Mouse (Mus musculus) midbrain, embryonic 15.5 days (tissue): ENCODE results near the gene Glis3. TPM values are rescaled to one million over a fixed set of nuclear protein-coding genes. Genes with fewer than 3 reads are reported as not detected.

Experiments used
- ATAC-seq: fragments of 200-750 bp; cut with Nextera tagmentation; replicated peaks from 2 replicates; pipeline ENCODE4 v1.8.0; 2017; ENCODE audit warnings: moderate TSS enrichment
- H3K27ac ChIP-seq: fragments of 300-500 bp; sonication (generic); 2 replicates; pipeline ENCODE4 v1.5.1; 2015; ENCODE audit warnings: mild to moderate bottlenecking, inconsistent platforms
- H3K27me3 ChIP-seq: fragments of 300-500 bp; sonication (generic); replicated peaks from 2 replicates; pipeline ENCODE4 v1.6.1; 2015; ENCODE audit warnings: inconsistent platforms
- H3K36me3 ChIP-seq: fragments of 300-500 bp; sonication (generic); replicated peaks from 2 replicates; pipeline ENCODE4 v1.6.1; 2015; ENCODE audit warnings: inconsistent platforms
- H3K4me1 ChIP-seq: fragments of 300-500 bp; sonication (generic); 2 replicates; pipeline ENCODE4 v1.6.1; 2015; ENCODE audit warnings: inconsistent platforms
- H3K4me2 ChIP-seq: fragments of 300-500 bp; sonication (generic); 2 replicates; pipeline ENCODE4 v1.6.1; 2015; ENCODE audit warnings: inconsistent platforms, mild to moderate bottlenecking, moderate library complexity
- H3K4me3 ChIP-seq: fragments of 300-500 bp; sonication (generic); 2 replicates; pipeline ENCODE4 v1.5.1; 2015; ENCODE audit warnings: mild to moderate bottlenecking, inconsistent platforms
- H3K9ac ChIP-seq: fragments of 300-500 bp; sonication (generic); 2 replicates; pipeline ENCODE4 v1.6.1; 2015; ENCODE audit warnings: mild to moderate bottlenecking, inconsistent platforms
- H3K9me3 ChIP-seq: fragments of 300-500 bp; sonication (generic); 2 replicates; pipeline ENCODE4 v1.6.1; 2016; ENCODE audit warnings: inconsistent platforms
- WGBS: fragments of 180-500 bp; shearing (Covaris S2); methylation state at CpG from one replicate; pipeline ENCODE4 v1.1.7; 2015; ENCODE audit warnings: mixed read lengths; 5-methylcytosine and 5-hydroxymethylcytosine counted together
- polyA plus RNA-seq: library from polyadenylated mRNA; unstranded; fragments of >200 nt; fragmentation: Nextera tagmentation; extraction: Ambion mirVana; gene quantifications from 2 replicates; pipeline ENCODE4 v1.2.1, GENCODE M21; 2015

Gene Glis3
- polyA plus RNA-seq: 3.3 and 4.6 TPM in 2 replicates

- Histone ChIP-seq H3K4me3 (peak within 1 kb of the TSS; percentile 53), H3K4me2 (peak within 1 kb of the TSS; percentile 99), H3K9me3 (no peaks in the 10 kb centered on the region), H3K4me1 (peaks cover 23% of the 10 kb centered on the region), H3K27ac (no peak within 1 kb of the TSS), H3K27me3 (peaks cover 36% of the 10 kb centered on the region), H3K9ac (peak within 1 kb of the TSS; percentile 47), H3K36me3 (no peaks in the 10 kb centered on the region)
- WGBS: under 1% methylated on average over 60 of the region's 66 CpGs
- ATAC-seq: peak; percentile 91
These were observed at the start of gene Glis3 for GRCm38 (mm10) chr19:28679776-28680391. Glis3 (minus strand) TSS chr19:28680077.

GRCm38 (mm10) chr19:28726161-28726880 lies 46.4 kb upstream of the Glis3 start:
- no peaks in the 10 kb centered on the region for H3K36me3 ChIP-seq
- H3K27me3 ChIP-seq: peaks cover 4% of the 10 kb centered on the region; the same call in 1 of the 2 replicates
- H3K4me3 ChIP-seq: no peak overlapping the region
- no peak overlapping the region for H3K27ac ChIP-seq
- H3K9ac ChIP-seq: no peak overlapping the region
- ATAC-seq: no peak
- no peaks in the 10 kb centered on the region for H3K9me3 ChIP-seq
- no peak overlapping the region for H3K4me2 ChIP-seq
- 54% methylated on average over 18 of the region's 18 CpGs for WGBS
- H3K4me1 ChIP-seq: no peaks in the 10 kb centered on the region

GRCm38 (mm10) chr19:28724641-28725040 lies 44.8 kb upstream of the Glis3 start:
- peaks cover 4% of the 10 kb centered on the region; the same call in 1 of the 2 replicates for H3K27me3 ChIP-seq
- H3K27ac ChIP-seq: no peak overlapping the region
- H3K4me3 ChIP-seq: no peak overlapping the region
- ATAC-seq: no peak
- H3K4me2 ChIP-seq: no peak overlapping the region
- H3K9ac ChIP-seq: no peak overlapping the region
- no peaks in the 10 kb centered on the region for H3K4me1 ChIP-seq
- 78% methylated on average over 7 of the region's 7 CpGs for WGBS
- no peaks in the 10 kb centered on the region for H3K9me3 ChIP-seq
- no peaks in the 10 kb centered on the region for H3K36me3 ChIP-seq

DNA sequence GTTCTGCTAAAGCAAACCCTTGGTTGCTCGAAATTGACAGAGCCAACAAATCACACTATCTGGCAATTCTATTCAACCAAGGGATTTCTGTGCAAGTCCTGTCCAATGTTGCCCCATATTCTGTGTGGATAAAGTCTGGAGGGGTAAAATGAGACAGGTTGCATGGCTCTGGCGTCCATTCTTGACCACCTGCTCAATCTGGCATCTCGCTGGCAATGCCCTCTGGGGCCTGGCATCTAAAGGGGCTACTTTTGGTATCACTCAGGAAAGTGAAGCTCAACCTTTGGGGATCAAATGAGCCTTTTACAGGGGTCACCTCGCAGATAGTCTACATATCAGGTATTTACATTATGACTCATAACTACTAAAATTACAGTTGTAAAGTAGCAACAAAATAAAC lies 42.7 kb upstream of the Glis3 start:
- WGBS: 92% methylated on average over 4 of the region's 4 CpGs
- Histone ChIP-seq H3K27ac (no peak overlapping the region), H3K4me3 (no peak overlapping the region), H3K36me3 (no peaks in the 10 kb centered on the region), H3K9me3 (no peaks in the 10 kb centered on the region), H3K9ac (no peak overlapping the region), H3K4me1 (no peaks in the 10 kb centered on the region), H3K4me2 (no peak overlapping the region), H3K27me3 (peaks cover 3% of the 10 kb centered on the region; the same call in 1 of the 2 replicates)
- no peak for ATAC-seq

DNA sequence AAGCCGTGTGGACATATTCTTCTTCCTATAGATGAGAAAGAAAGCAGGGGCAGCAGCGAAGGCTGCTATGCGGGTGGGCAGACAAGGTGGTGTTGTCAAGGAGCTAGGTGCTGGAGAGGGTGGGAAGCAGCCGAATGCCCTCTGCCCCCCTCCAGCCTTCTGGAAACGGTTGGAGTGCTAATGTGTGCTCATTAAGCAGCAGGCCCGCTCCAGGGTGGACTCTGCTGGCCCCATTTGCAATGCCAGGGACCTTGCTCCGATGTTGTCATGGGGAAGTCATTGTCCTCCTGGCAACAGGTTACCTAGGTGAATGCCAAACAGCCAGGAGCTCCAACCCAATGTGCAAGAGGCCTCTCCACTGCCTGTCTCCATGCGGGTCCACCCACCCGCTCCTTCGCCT lies 42.0 kb upstream of the Glis3 start:
- Histone ChIP-seq H3K4me1 (no peaks in the 10 kb centered on the region), H3K4me3 (no peak overlapping the region), H3K4me2 (no peak overlapping the region), H3K9ac (no peak overlapping the region), H3K27me3 (no peaks in the 10 kb centered on the region; the same call in 1 of the 2 replicates), H3K27ac (no peak overlapping the region), H3K9me3 (no peaks in the 10 kb centered on the region), H3K36me3 (no peaks in the 10 kb centered on the region)
- ATAC-seq: no peak
- 78% methylated on average over 10 of the region's 10 CpGs for WGBS

- Histone ChIP-seq H3K9ac (no peak overlapping the region), H3K4me1 (no peaks in the 10 kb centered on the region), H3K27ac (no peak overlapping the region), H3K4me2 (no peak overlapping the region), H3K4me3 (no peak overlapping the region), H3K36me3 (no peaks in the 10 kb centered on the region), H3K27me3 (peaks cover 3% of the 10 kb centered on the region; the same call in 1 of the 2 replicates), H3K9me3 (no peaks in the 10 kb centered on the region)
- no peak for ATAC-seq
These were observed 40.1 kb upstream of the Glis3 start for GRCm38 (mm10) chr19:28720016-28720415.

GRCm38 (mm10) chr19:28714674-28715073 lies 34.8 kb upstream of the Glis3 start:
- Histone ChIP-seq H3K27ac (no peak overlapping the region), H3K36me3 (no peaks in the 10 kb centered on the region), H3K4me3 (no peak overlapping the region), H3K4me2 (no peak overlapping the region), H3K9ac (no peak overlapping the region), H3K9me3 (no peaks in the 10 kb centered on the region), H3K27me3 (0 out of 2 replicates have a peak, but pooled peaks cover 3% of the 10 kb centered on the region), H3K4me1 (no peaks in the 10 kb centered on the region)
- 88% methylated on average over 4 of the region's 4 CpGs for WGBS
- no peak for ATAC-seq

DNA sequence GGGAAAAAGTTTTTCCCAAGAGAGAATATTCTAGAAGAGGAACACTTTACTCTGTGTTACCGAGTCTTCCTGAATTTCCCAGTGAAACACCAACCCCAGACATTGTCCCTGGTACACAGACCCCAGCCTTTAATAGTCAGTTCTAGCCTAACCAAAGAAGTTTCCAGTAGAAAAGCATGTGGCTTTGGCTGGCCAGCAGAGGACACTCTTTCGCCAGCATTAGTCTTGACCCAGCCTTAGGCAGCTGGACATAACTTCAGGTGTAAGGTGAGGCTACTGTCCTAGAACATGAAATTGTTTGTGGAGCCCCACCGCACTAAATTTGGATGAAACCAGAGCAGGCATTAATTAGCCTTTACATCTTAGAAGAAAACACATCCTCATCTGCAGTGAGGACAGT lies 17.8 kb upstream of the Glis3 start:
- 74% methylated on average over 3 of the region's 3 CpGs for WGBS
- Histone ChIP-seq H3K9ac (no peak overlapping the region), H3K4me2 (no peak overlapping the region), H3K36me3 (no peaks in the 10 kb centered on the region), H3K9me3 (no peaks in the 10 kb centered on the region), H3K4me1 (no peaks in the 10 kb centered on the region), H3K27me3 (no peaks in the 10 kb centered on the region), H3K27ac (no peak overlapping the region), H3K4me3 (no peak overlapping the region)
- no peak for ATAC-seq

DNA sequence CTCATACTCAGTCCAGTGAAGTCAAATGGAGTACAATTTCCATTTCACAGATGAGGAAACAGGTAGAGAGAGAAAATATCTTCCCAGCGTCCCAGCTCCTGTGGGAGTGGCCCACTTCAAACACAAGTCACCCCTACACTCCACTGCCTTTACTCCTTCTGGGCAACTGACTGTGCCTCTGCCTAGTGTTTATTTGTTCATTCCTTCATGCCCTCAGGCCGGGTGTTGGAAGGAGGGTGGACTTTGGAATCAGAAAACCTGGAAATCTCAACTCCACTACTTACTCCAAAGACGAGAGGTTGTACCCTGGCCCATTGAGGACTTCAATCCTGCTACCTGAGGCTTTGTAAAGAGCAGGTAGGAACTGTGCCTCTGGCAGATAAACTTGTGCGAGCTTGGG lies 6.5 kb upstream of the Glis3 start:
- no peak overlapping the region for H3K4me3 ChIP-seq
- ATAC-seq: no peak
- no peaks in the 10 kb centered on the region; the same call in 1 of the 2 replicates for H3K27me3 ChIP-seq
- H3K27ac ChIP-seq: no peak overlapping the region
- no peak overlapping the region for H3K9ac ChIP-seq
- no peaks in the 10 kb centered on the region for H3K4me1 ChIP-seq
- no peak overlapping the region for H3K4me2 ChIP-seq
- no peaks in the 10 kb centered on the region for H3K9me3 ChIP-seq
- 84% methylated on average over 4 of the region's 4 CpGs for WGBS
- H3K36me3 ChIP-seq: no peaks in the 10 kb centered on the region

DNA sequence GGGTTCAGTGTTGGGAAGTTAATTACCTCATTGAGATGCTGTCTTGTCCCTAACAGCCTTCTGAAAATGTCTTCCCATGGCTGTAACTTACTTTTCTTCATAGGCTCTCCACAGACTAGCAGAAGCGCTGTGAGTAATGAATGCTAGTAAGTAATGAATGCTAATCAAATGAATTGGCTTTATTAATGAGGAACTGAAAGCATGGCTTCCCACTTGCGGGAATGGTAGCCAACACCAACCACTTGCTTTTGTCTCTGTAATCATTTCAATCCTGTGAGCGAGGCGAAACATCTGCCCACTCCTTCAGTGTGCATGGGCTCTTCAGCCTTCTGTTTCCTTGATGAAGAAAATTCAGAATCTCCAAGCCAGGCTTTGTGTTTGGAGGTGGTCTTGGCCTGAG lies 5.6 kb upstream of the Glis3 start:
- no peaks in the 10 kb centered on the region for H3K36me3 ChIP-seq
- no peak for ATAC-seq
- no peaks in the 10 kb centered on the region for H3K9me3 ChIP-seq
- 78% methylated on average over 4 of the region's 4 CpGs for WGBS
- no peak overlapping the region for H3K27ac ChIP-seq
- H3K9ac ChIP-seq: no peak overlapping the region
- no peak overlapping the region for H3K4me2 ChIP-seq
- no peaks in the 10 kb centered on the region for H3K4me1 ChIP-seq
- no peak overlapping the region for H3K4me3 ChIP-seq
- H3K27me3 ChIP-seq: peaks cover 4% of the 10 kb centered on the region

GRCm38 (mm10) chr19:28684347-28684746 lies 4.5 kb upstream of the Glis3 start:
- ATAC-seq: no peak
- peaks cover 3% of the 10 kb centered on the region for H3K4me1 ChIP-seq
- H3K9ac ChIP-seq: no peak overlapping the region
- H3K27me3 ChIP-seq: peaks cover 12% of the 10 kb centered on the region
- WGBS: 93% methylated on average over 6 of the region's 6 CpGs
- no peak overlapping the region for H3K4me2 ChIP-seq
- no peaks in the 10 kb centered on the region for H3K36me3 ChIP-seq
- no peak overlapping the region for H3K4me3 ChIP-seq
- H3K27ac ChIP-seq: no peak overlapping the region
- H3K9me3 ChIP-seq: no peaks in the 10 kb centered on the region

DNA sequence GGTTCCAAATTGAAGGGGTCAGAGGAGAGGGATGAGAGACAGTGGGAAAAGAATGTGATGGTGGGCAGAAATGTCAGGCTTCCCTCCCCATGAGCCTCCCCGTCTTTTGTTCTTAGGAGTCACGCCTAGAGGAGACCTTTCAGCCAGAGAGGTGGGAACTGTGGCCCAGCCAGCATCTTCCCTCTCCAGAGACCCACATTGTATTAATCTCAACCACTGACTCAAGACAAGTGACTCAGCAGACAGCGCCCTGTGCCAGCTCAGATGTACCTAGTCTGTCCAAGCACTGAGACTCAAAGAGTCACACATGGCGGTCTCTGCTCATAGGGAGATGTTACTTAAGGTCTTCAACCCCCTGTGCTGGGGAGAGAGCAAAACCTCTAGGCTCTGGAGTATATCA lies 3.5 kb upstream of the Glis3 start:
- WGBS: 89% methylated on average over 4 of the region's 4 CpGs
- no peaks in the 10 kb centered on the region for H3K9me3 ChIP-seq
- no peak overlapping the region for H3K27ac ChIP-seq
- H3K27me3 ChIP-seq: peaks cover 21% of the 10 kb centered on the region
- no peaks in the 10 kb centered on the region for H3K36me3 ChIP-seq
- no peak for ATAC-seq
- no peak overlapping the region for H3K4me3 ChIP-seq
- no peak overlapping the region for H3K4me2 ChIP-seq
- peaks cover 13% of the 10 kb centered on the region for H3K4me1 ChIP-seq
- H3K9ac ChIP-seq: no peak overlapping the region
